Mouse (Mus musculus) midbrain, embryonic 13.5 days (tissue): ENCODE data around the gene Ube2d1. TPM values are rescaled to one million over a fixed set of nuclear protein-coding genes. Genes with fewer than 3 reads are reported as not detected.
A peak's percentile ranks its signal among the peaks of the same experiment; 100 is the strongest.

Experiments used
- ATAC-seq: fragments of 200-750 bp; cut with Nextera tagmentation; 2 replicates; pipeline ENCODE4 v1.8.0; 2017; ENCODE audit warnings: mild to moderate bottlenecking, moderate TSS enrichment, moderate library complexity
- H3K27ac ChIP-seq: fragments of 300-500 bp; sonication (generic); 2 replicates; pipeline ENCODE4 v1.5.1; 2015; ENCODE audit warnings: inconsistent platforms, mild to moderate bottlenecking, moderate library complexity
- H3K27me3 ChIP-seq: fragments of 300-500 bp; sonication (generic); 2 replicates; pipeline ENCODE4 v1.6.1; 2015; ENCODE audit warnings: mild to moderate bottlenecking, inconsistent platforms
- H3K36me3 ChIP-seq: fragments of 300-500 bp; sonication (generic); 2 replicates; pipeline ENCODE4 v1.6.1; 2015; ENCODE audit warnings: mild to moderate bottlenecking, inconsistent platforms
- H3K4me1 ChIP-seq: fragments of 300-500 bp; sonication (generic); replicated peaks from 2 replicates; pipeline ENCODE4 v1.6.1; 2015; ENCODE audit warnings: inconsistent platforms
- H3K4me2 ChIP-seq: fragments of 300-500 bp; sonication (generic); replicated peaks from 2 replicates; pipeline ENCODE4 v1.6.1; 2015; ENCODE audit warnings: moderate library complexity, mild to moderate bottlenecking, inconsistent platforms
- H3K4me3 ChIP-seq: fragments of 300-500 bp; sonication (generic); replicated peaks from 2 replicates; pipeline ENCODE4 v1.5.1; 2015; ENCODE audit warnings: mild to moderate bottlenecking, inconsistent platforms
- H3K9ac ChIP-seq: fragments of 300-500 bp; sonication (generic); replicated peaks from 2 replicates; pipeline ENCODE4 v1.6.1; 2015; ENCODE audit warnings: mild to moderate bottlenecking, inconsistent platforms
- H3K9me3 ChIP-seq: fragments of 300-500 bp; sonication (generic); 2 replicates; pipeline ENCODE4 v1.6.1; 2016; ENCODE audit warnings: mild to moderate bottlenecking, inconsistent platforms
- WGBS: fragments of 180-500 bp; shearing (Covaris S2); methylation state at CpG from one replicate; pipeline ENCODE4 v1.1.7; 2015; 5-methylcytosine and 5-hydroxymethylcytosine counted together
- polyA plus RNA-seq: library from polyadenylated mRNA; unstranded; fragments of >200 nt; fragmentation: Nextera tagmentation; extraction: Ambion mirVana; gene quantifications from 2 replicates; pipeline ENCODE4 v1.2.1, GENCODE M21; 2015

Ube2d1 gene
- 173 and 176 TPM in 2 replicates for polyA plus RNA-seq

DNA sequence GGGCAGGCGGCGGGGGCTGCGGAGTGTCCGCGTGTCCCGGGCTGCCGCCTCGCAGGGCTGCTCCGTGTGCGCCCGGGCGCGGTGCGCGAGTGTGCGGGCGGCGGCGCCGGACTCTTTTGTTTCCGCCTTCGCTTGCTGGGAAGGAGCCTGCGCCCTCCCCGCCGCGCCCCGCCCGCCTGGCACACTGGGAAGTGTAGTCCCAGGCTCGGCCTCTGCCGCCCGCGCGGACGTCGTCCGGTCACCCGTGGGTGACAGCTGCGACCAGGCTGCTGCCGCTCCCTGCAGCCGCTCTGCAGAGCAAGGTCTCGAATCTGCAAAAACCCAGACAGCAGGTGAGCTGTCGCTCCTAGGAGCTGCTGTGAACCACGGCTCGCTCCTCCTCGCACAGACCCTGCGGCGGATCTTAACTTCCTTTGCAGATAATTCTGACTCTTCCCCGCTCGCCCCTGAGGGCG lies at the start of gene Ube2d1:
Gene Ube2d1, minus strand, starts transcription at position 137 of the 455 bp plus-strand sequence.
- Histone ChIP-seq H3K27me3 (0 out of 2 replicates have a peak, but pooled peaks cover 3% of the 10 kb centered on the region), H3K36me3 (0 out of 2 replicates have a peak, but pooled peaks cover 4% of the 10 kb centered on the region), H3K27ac (peak within 1 kb of the TSS; percentile 93), H3K9me3 (no peaks in the 10 kb centered on the region), H3K4me2 (peak within 1 kb of the TSS; percentile 58), H3K9ac (peak within 1 kb of the TSS; percentile 97), H3K4me3 (peak within 1 kb of the TSS; percentile 97), H3K4me1 (peaks cover 37% of the 10 kb centered on the region)
- WGBS, result 0% methylated on average over 46 of the region's 50 CpGs
- peak; percentile 97 for ATAC-seq

DNA sequence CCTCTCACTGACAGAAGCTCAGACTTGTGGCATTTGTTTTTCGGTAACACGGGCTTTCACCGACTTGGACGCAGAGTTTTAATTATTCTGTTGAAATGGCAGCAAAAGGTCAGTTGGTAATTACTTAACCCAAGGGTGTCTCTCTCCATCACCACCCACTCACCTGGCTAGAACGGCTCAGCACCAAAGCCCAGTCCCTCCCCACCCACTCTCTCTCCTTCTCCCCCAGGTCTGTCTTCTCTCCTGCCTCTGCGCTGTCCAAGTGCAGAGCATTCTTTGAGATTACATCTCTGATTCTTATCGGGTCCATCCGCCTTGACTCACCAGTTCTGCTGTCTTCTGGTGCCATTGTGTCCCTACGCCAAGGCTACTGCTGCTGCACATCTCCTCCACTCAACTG lies 47.8 kb upstream of the Ube2d1 start:
- WGBS, result 93% methylated on average over 9 of the region's 9 CpGs
- ATAC-seq, result no peak

DNA sequence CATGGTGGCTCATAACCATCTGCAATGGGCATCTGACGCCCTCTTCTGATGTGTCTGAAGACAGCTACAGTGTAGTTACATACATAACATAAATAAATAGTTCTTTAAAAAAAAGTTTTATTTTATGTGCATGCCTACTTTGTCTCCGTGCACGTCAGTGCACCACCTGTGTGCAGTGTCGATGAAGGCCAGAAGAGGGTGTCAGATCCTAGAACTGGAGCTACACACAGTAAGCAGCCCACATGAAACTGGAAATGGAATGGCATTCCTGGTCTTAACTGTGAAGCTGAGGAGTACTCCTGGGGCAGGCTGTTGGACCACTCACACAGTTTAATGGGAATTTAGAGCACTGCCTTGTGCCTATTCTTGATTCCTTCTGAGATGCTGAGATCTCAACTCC lies 47.3 kb upstream of the Ube2d1 start:
- Histone ChIP-seq H3K27ac (no peak overlapping the region), H3K4me2 (no peak overlapping the region), H3K27me3 (no peaks in the 10 kb centered on the region), H3K4me3 (no peak overlapping the region), H3K9me3 (no peaks in the 10 kb centered on the region), H3K36me3 (peaks cover 62% of the 10 kb centered on the region), H3K4me1 (no peaks in the 10 kb centered on the region), H3K9ac (no peak overlapping the region)
- 92% methylated on average over 4 of the region's 4 CpGs for WGBS
- ATAC-seq, result no peak

More for the DNA sequence above, 47.8 kb upstream of the Ube2d1 start:
- Histone ChIP-seq H3K9me3 (no peaks in the 10 kb centered on the region), H3K4me3 (no peak overlapping the region), H3K36me3 (peaks cover 62% of the 10 kb centered on the region), H3K4me2 (no peak overlapping the region), H3K27me3 (no peaks in the 10 kb centered on the region), H3K9ac (no peak overlapping the region), H3K4me1 (no peaks in the 10 kb centered on the region), H3K27ac (no peak overlapping the region)

DNA sequence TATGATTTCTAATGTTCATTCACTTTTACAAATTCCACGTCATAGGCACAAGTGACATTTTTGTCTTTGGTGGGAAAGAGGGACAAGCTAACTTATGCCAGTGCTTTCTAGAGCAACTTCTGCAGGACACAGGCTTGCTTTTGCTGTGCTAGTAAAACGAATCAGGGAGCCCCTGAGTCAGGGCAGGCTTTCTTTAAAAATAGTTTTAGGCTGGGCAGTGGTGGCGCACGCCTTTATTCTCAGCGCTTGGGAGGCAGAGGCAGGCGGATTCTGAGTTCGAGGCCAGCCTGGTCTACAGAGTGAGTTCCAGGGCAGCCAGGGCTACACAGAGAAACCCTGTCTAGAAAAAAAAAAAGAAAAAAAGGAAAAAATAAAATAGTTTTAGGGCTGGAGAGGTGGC lies 46.8 kb upstream of the Ube2d1 start:
- H3K27ac ChIP-seq, result no peak overlapping the region
- no peak overlapping the region for H3K9ac ChIP-seq
- H3K9me3 ChIP-seq, result no peaks in the 10 kb centered on the region
- peaks cover 62% of the 10 kb centered on the region for H3K36me3 ChIP-seq
- H3K4me3 ChIP-seq, result no peak overlapping the region
- no peaks in the 10 kb centered on the region for H3K4me1 ChIP-seq
- ATAC-seq, result no peak
- 97% methylated on average over 7 of the region's 7 CpGs for WGBS
- H3K4me2 ChIP-seq, result no peak overlapping the region
- no peaks in the 10 kb centered on the region for H3K27me3 ChIP-seq

DNA sequence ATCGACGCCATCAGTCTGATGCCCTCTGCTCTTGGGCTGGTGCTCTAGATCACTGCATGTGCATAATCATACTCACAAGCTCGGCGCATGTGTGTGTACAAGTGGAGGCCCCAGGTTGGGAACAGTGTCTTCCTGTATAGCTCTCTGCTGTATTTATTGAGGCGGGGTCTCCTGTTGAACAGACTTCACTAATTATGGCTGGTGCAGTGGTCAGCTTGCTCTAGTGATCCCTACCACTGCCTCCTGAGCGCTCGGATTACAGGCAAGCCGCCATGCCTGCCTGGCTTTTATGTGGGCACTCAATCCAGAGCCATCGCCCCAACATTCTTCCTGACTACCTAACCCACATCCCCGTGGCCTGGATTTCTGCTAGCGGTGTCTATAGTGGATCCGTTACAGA lies 45.0 kb upstream of the Ube2d1 start:
- no peaks in the 10 kb centered on the region for H3K9me3 ChIP-seq
- ATAC-seq, result no peak
- no peak overlapping the region for H3K9ac ChIP-seq
- peaks cover 49% of the 10 kb centered on the region for H3K36me3 ChIP-seq
- no peak overlapping the region for H3K4me3 ChIP-seq
- H3K27ac ChIP-seq, result no peak overlapping the region
- no peaks in the 10 kb centered on the region for H3K4me1 ChIP-seq
- 98% methylated on average over 12 of the region's 12 CpGs for WGBS
- H3K4me2 ChIP-seq, result no peak overlapping the region
- H3K27me3 ChIP-seq, result no peaks in the 10 kb centered on the region

DNA sequence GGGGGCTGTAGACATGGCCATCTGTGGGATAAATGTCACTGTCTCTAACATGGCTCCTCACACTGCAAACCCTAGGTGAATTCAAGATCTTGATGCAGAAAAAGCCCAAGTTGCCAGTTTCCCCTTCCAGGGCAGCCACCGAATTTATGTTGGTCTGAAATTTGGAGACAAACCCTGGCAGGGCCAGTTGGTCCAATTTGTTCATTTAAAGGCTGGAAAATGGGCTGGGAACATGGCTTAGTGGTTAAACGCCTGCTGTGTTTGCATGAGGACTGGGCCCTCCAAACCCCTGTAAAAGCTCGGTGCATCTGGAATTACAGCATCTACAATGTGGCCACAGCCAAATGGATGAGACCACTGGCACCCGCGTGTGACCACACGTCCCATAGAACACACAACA lies 44.2 kb upstream of the Ube2d1 start:
- WGBS, result 93% methylated on average over 6 of the region's 6 CpGs
- Histone ChIP-seq H3K27ac (no peak overlapping the region), H3K9ac (no peak overlapping the region), H3K4me1 (no peaks in the 10 kb centered on the region), H3K4me3 (no peak overlapping the region), H3K27me3 (no peaks in the 10 kb centered on the region), H3K36me3 (peaks cover 41% of the 10 kb centered on the region), H3K9me3 (no peaks in the 10 kb centered on the region), H3K4me2 (no peak overlapping the region)
- ATAC-seq, result no peak

DNA sequence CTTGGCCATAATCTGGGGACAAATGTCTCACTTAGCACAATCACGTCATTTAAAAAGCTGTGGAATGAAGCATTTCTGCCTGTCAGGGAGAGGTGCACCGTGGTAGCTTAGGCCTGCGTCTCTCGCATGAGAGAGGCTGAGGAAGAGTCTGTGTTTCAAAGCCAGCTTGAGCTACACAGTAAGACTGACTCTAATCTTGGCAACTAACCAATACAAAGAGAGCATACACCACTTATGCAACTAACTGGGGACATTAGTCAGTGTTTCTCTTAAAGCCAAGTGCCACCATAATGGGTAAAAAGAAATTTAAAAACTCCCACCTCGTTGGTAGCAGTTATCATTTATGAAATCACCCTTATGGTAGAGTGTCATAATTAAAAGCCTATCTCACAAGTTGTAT lies 43.8 kb upstream of the Ube2d1 start:
- H3K27ac ChIP-seq, result no peak overlapping the region
- no peak overlapping the region for H3K4me3 ChIP-seq
- H3K9me3 ChIP-seq, result no peaks in the 10 kb centered on the region
- H3K4me2 ChIP-seq, result no peak overlapping the region
- no peak overlapping the region for H3K9ac ChIP-seq
- H3K36me3 ChIP-seq, result peaks cover 38% of the 10 kb centered on the region
- no peak for ATAC-seq
- WGBS, result 92% methylated on average over 5 of the region's 5 CpGs
- H3K4me1 ChIP-seq, result no peaks in the 10 kb centered on the region
- no peaks in the 10 kb centered on the region for H3K27me3 ChIP-seq

DNA sequence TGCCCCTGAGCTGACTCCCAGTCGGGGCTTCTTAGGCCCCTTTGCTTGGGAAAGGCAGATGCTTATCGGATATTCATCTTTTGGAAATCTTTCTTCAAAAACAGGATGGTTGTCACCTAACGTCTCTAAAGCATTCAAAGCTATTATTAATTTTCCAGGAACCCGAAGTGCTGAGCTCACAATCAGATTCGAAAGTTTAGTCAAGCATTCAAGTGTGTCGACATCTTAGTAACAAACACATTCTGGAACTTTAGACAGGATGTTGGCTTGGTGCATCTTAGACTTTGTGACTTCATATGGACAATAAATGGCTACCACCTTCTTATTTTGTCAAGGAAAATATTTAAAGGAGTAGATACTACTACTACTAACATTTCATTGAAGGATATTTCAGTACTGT lies 43.3 kb upstream of the Ube2d1 start:
- WGBS, result 83% methylated on average over 6 of the region's 6 CpGs

DNA sequence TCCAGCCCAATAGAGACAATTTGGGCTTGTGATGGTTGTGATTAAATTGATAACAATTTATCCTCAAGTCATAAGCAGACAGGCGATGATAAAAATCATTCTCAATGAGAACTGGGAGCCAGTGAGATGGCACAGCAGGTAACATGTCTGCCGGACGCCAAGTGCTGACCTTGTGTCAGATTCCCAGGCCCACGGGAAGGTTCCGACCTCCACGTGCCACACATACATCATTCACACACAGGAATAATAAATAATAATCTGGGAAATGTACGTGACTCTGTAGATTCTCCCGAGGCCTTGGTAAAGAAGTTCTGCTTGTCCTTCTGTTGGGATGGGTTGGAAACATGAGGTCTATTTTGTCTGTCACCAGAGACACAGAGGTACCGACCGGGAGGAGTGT lies 42.3 kb upstream of the Ube2d1 start:
- WGBS, result 89% methylated on average over 10 of the region's 10 CpGs
- H3K9ac ChIP-seq, result no peak overlapping the region
- no peaks in the 10 kb centered on the region for H3K4me1 ChIP-seq
- H3K4me2 ChIP-seq, result no peak overlapping the region
- no peaks in the 10 kb centered on the region for H3K27me3 ChIP-seq
- no peak overlapping the region for H3K4me3 ChIP-seq
- ATAC-seq, result no peak
- H3K27ac ChIP-seq, result no peak overlapping the region
- peaks cover 23% of the 10 kb centered on the region for H3K36me3 ChIP-seq
- H3K9me3 ChIP-seq, result no peaks in the 10 kb centered on the region

More for the DNA sequence above, 43.3 kb upstream of the Ube2d1 start:
- Histone ChIP-seq H3K9ac (no peak overlapping the region), H3K4me3 (no peak overlapping the region), H3K9me3 (no peaks in the 10 kb centered on the region), H3K4me2 (no peak overlapping the region), H3K4me1 (no peaks in the 10 kb centered on the region), H3K27me3 (no peaks in the 10 kb centered on the region), H3K27ac (no peak overlapping the region), H3K36me3 (peaks cover 33% of the 10 kb centered on the region)
- no peak for ATAC-seq

DNA sequence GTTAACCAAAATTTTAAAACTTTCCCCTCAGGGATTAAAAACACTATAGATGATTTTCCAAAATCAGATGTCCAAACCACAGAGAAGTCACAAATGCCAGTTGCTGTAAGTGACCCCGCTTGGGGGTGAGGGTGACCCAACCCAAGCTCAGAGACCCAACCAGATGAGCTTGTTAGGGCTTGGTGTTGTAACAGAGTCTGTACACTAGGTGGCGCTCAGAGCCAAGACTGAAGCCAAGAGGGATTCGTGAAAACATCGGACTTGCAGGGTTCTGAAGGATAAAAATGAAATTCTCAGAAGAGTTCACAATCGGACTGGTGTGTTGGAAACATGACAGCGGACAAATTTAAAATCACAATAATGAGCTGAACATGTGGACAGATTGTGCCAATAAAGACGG lies 41.7 kb upstream of the Ube2d1 start:
- ATAC-seq, result 0 out of 2 replicates have a peak, but pooled peaks have one; percentile 50
- Histone ChIP-seq H3K36me3 (peaks cover 21% of the 10 kb centered on the region), H3K27ac (no peak overlapping the region), H3K9me3 (no peaks in the 10 kb centered on the region), H3K4me3 (no peak overlapping the region), H3K9ac (no peak overlapping the region), H3K27me3 (no peaks in the 10 kb centered on the region), H3K4me1 (no peaks in the 10 kb centered on the region), H3K4me2 (no peak overlapping the region)
- 12% methylated on average over 7 of the region's 7 CpGs for WGBS

DNA sequence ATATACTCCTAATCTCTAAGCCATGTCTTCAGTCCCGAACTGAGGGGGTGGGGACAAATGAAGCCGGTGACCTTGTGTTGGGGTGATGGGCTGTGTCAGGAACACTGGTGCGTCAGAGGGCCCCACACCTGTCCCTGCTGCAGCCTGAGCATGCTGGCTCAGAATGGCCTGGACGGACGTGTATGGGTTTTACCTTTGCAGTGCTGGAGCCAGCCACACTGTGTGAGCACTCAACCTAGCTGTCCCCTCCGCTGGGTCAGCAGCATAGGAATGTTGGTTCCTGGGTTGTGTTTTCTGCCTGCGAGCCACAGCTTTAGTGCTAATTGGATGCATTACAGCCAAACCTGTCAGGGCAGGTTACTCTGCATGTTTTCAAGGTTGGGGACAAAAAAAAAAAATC lies 41.1 kb upstream of the Ube2d1 start:
- no peak overlapping the region for H3K4me3 ChIP-seq

DNA sequence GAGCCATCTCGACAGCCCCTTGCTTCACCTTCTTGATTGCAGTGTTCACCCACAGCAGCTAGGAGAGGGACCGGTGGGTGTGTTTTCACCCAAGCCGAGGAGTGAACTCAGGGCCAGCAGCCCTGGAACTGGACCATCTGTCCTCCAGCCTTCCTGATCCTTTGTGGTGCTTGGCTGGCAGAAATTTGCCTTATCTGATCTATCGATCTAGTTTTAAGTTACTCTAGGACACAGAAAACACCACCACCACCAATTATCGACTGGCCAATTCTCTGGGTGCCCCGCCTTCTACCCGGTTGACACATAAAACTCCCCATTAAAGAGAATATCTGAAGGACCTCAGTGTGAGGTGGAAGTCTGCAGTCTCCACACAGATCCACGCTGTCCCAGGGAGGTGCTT lies 38.6 kb upstream of the Ube2d1 start:
- H3K4me1 ChIP-seq, result no peaks in the 10 kb centered on the region
- no peak overlapping the region for H3K4me3 ChIP-seq
- 94% methylated on average over 8 of the region's 8 CpGs for WGBS
- H3K27ac ChIP-seq, result no peak overlapping the region
- H3K9ac ChIP-seq, result no peak overlapping the region
- H3K4me2 ChIP-seq, result no peak overlapping the region
- H3K27me3 ChIP-seq, result no peaks in the 10 kb centered on the region
- no peaks in the 10 kb centered on the region for H3K36me3 ChIP-seq
- no peak for ATAC-seq
- H3K9me3 ChIP-seq, result no peaks in the 10 kb centered on the region

More for the DNA sequence above, 41.1 kb upstream of the Ube2d1 start:
- Histone ChIP-seq H3K36me3 (peaks cover 21% of the 10 kb centered on the region), H3K9me3 (no peaks in the 10 kb centered on the region), H3K4me2 (no peak overlapping the region), H3K27me3 (no peaks in the 10 kb centered on the region), H3K4me1 (no peaks in the 10 kb centered on the region), H3K9ac (no peak overlapping the region), H3K27ac (no peak overlapping the region)
- WGBS, result 81% methylated on average over 7 of the region's 7 CpGs
- ATAC-seq, result 0 out of 2 replicates have a peak, but pooled peaks have one; percentile 48

DNA sequence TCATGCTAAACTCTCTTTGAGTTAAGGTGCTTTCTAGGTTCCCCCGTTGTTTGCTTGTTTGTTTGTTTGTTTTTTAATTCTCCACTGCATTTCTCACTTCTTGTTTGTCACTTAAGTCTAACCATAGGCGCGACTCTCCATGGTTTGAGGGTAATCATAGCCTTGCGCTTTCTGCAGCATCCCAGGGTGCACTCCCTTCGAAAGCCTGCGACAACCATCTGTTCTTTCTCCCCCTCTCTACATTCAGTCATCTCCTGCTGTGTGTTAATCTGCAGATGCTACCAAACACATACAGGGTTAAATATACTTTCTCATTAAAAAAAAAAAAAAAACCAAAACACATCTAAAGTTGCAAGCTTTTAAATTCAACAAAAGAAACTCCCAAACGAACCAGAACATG lies 31.4 kb upstream of the Ube2d1 start:
- Histone ChIP-seq H3K4me1 (no peaks in the 10 kb centered on the region), H3K27ac (no peak overlapping the region), H3K9ac (no peak overlapping the region), H3K4me2 (no peak overlapping the region), H3K4me3 (no peak overlapping the region), H3K9me3 (no peaks in the 10 kb centered on the region), H3K36me3 (no peaks in the 10 kb centered on the region), H3K27me3 (no peaks in the 10 kb centered on the region)
- WGBS, result 72% methylated on average over 7 of the region's 7 CpGs
- no peak for ATAC-seq
